ENCODE assay signal across 9 mouse cellular contexts in genomic region chr8:84182833-84183232, GRCm38 (mm10). TPM values are rescaled to one million over a fixed set of nuclear protein-coding genes. Genes with fewer than 3 reads are reported as not detected.
DNase-seq lines count a peak whose midpoint lies in the region; ATAC-seq and TF ChIP-seq lines count a peak whose summit lies in the region.
"Had no signal": no experiment of that assay in that cellular context is flagged by ENCODE, and none has a peak within 500 bp of the region (broad histone marks: within the 10 kb centered on the region; RNA-seq: fewer than 3 reads in every experiment).

No protein-coding gene starts in this region.

- H3K9me3 ChIP-seq in heart, embryonic 12.5 days (replicated peaks) = no peaks in the 10 kb centered on the region
- no peaks in the 10 kb centered on the region for H3K9me3 ChIP-seq in ES-Bruce4 (replicated peaks; ENCODE audit: control insufficient read depth, insufficient read depth, low read length, poor library complexity, severe bottlenecking)
- no peaks in the 10 kb centered on the region for H3K9me3 ChIP-seq in forebrain, embryonic 16.5 days (ENCODE audit: control insufficient read depth, low read length)
- H3K9me3 ChIP-seq in liver, embryonic 16.5 days (replicated peaks; ENCODE audit: control insufficient read depth, low read length) = no peaks in the 10 kb centered on the region

- H3K9ac ChIP-seq in heart, embryonic 12.5 days = peak overlapping the region; percentile 98
- peak overlapping the region; percentile 98 for H3K9ac ChIP-seq in ES-Bruce4 (ENCODE audit: low read depth, poor library complexity, severe bottlenecking)
- H3K9ac ChIP-seq in forebrain, embryonic 16.5 days (replicated peaks; ENCODE audit: low read depth, low read length) = peak overlapping the region; percentile 98
- H3K9ac ChIP-seq in liver, embryonic 16.5 days (ENCODE audit: low read depth, low read length) = no peak overlapping the region; the same call in 1 of the 2 replicates

- H3K27me3 ChIP-seq in heart, embryonic 12.5 days (replicated peaks) = no peaks in the 10 kb centered on the region
- no peaks in the 10 kb centered on the region for H3K27me3 ChIP-seq in ES-Bruce4 (ENCODE audit: control insufficient read depth, insufficient read depth, low read length, poor library complexity, severe bottlenecking)
- no peaks in the 10 kb centered on the region for H3K27me3 ChIP-seq in forebrain, embryonic 16.5 days (replicated peaks; ENCODE audit: control insufficient read depth, insufficient read depth, low read length)
- H3K27me3 ChIP-seq in liver, embryonic 16.5 days (ENCODE audit: control insufficient read depth, insufficient read depth, low read depth, low read length) = peaks cover 21% of the 10 kb centered on the region

- TF ChIP-seq POLR2A in ES-Bruce4 (IDR thresholded peaks at IDR 0.05; ENCODE audit: insufficient read depth, low read length) = no peak

- 64% methylated on average over 4 of the region's 4 CpGs for WGBS in heart, embryonic 12.5 days
- 36% methylated on average over 4 of the region's 4 CpGs for WGBS in forebrain, embryonic 16.5 days
- 48% methylated on average over 4 of the region's 4 CpGs for WGBS in liver, embryonic 16.5 days (ENCODE audit: insufficient replicate concordance)

- peak overlapping the region; percentile 84 for H3K4me3 ChIP-seq in heart, embryonic 12.5 days
- H3K4me3 ChIP-seq in ES-Bruce4 (ENCODE audit: low read depth, low read length) = peak overlapping the region; percentile 75
- H3K4me3 ChIP-seq in forebrain, embryonic 16.5 days (replicated peaks; ENCODE audit: low read length) = peak overlapping the region; percentile 70
- peak overlapping the region; percentile 62 for H3K4me3 ChIP-seq in liver, embryonic 16.5 days (ENCODE audit: low read depth, low read length)

- no peak for TF ChIP-seq EP300 in ES-Bruce4 (IDR thresholded peaks at IDR 0.05; ENCODE audit: insufficient read depth, low read depth, low read length)

- ATAC-seq in heart, embryonic 12.5 days (ENCODE audit: insufficient number of reproducible peaks, low FRiP score) = no peak
- ATAC-seq in forebrain, embryonic 16.5 days = peak; percentile 4; the same call in 1 of the 2 replicates
- ATAC-seq in liver, embryonic 16.5 days (ENCODE audit: low read depth) = no peak

- H3K4me1 ChIP-seq in heart, embryonic 12.5 days (replicated peaks) = peaks cover 64% of the 10 kb centered on the region
- peaks cover 10% of the 10 kb centered on the region for H3K4me1 ChIP-seq in ES-Bruce4 (ENCODE audit: control insufficient read depth, insufficient read depth, low read length)
- H3K4me1 ChIP-seq in forebrain, embryonic 16.5 days (replicated peaks; ENCODE audit: control insufficient read depth, insufficient read depth, low read length) = peaks cover 62% of the 10 kb centered on the region
- peaks cover 21% of the 10 kb centered on the region for H3K4me1 ChIP-seq in liver, embryonic 16.5 days (ENCODE audit: control insufficient read depth, low read depth, low read length)

- H3K36me3 ChIP-seq in heart, embryonic 12.5 days = 0 out of 2 replicates have a peak, but pooled peaks cover 3% of the 10 kb centered on the region
- no peaks in the 10 kb centered on the region for H3K36me3 ChIP-seq in ES-Bruce4 (ENCODE audit: control insufficient read depth, insufficient read depth, low read length, poor library complexity, severe bottlenecking)
- H3K36me3 ChIP-seq in forebrain, embryonic 16.5 days (ENCODE audit: control insufficient read depth, insufficient read depth) = no peaks in the 10 kb centered on the region
- no peaks in the 10 kb centered on the region for H3K36me3 ChIP-seq in liver, embryonic 16.5 days (ENCODE audit: control insufficient read depth, insufficient read depth)

- DNase-seq in heart, adult 11 months = no peak
- no peak for DNase-seq in natural killer cell, adult 2 months (ENCODE audit: low spot score in 2 of 2)
- DNase-seq in cerebellum, adult 11 months = no peak
- DNase-seq in right cerebral cortex, postnatal 14 days = no peak
- DNase-seq: right cerebral cortex, postnatal 25 days had no signal

- TF ChIP-seq CTCF in ES-Bruce4 (IDR thresholded peaks at IDR 0.05; ENCODE audit: low read depth, low read length) = no peak

- peak overlapping the region; percentile 81 for H3K4me2 ChIP-seq in heart, embryonic 12.5 days
- peak overlapping the region; percentile 70 for H3K4me2 ChIP-seq in forebrain, embryonic 16.5 days (ENCODE audit: low read length)
- peak overlapping the region; percentile 85 for H3K4me2 ChIP-seq in liver, embryonic 16.5 days (ENCODE audit: low read depth, low read length)

- peak overlapping the region; percentile 35; the same call in 1 of the 2 replicates for H3K27ac ChIP-seq in heart, embryonic 12.5 days (ENCODE audit: poor library complexity, severe bottlenecking)
- peak overlapping the region; percentile 29 for H3K27ac ChIP-seq in ES-Bruce4 (ENCODE audit: insufficient read depth, low read length)
- H3K27ac ChIP-seq in forebrain, embryonic 16.5 days (ENCODE audit: low read length) = peak overlapping the region; percentile 96
- H3K27ac ChIP-seq in liver, embryonic 16.5 days (ENCODE audit: low read length) = no peak overlapping the region

RNA-seq across cellular contexts. Expression of gene Nanos3, which starts 2.2 kb away (rescaled TPM):
- 1.7 and 3.0 TPM in 2 replicates for polyA plus RNA-seq in heart, embryonic 12.5 days (2016; fragmentation: Nextera tagmentation; extraction: Ambion mirVana)
- 3.0 and 4.3 TPM in 2 replicates for polyA plus RNA-seq in ES-Bruce4 (2011; ENCODE audit: insufficient read depth, insufficient read length, low read depth, missing spikeins)
- polyA plus RNA-seq in forebrain, embryonic 16.5 days (2015; fragmentation: Nextera tagmentation; extraction: Ambion mirVana) = 3.2 and 4.7 TPM in 2 replicates
- not detected in 2 replicates for polyA plus RNA-seq in liver, embryonic 16.5 days (2015; fragmentation: Nextera tagmentation; extraction: Ambion mirVana)

RNA-seq across cellular contexts. Expression of gene 4930432K21Rik, which starts 35.0 kb away (rescaled TPM):
- polyA plus RNA-seq in heart, embryonic 12.5 days (2016; fragmentation: Nextera tagmentation; extraction: Ambion mirVana) = 1.00 and 1.1 TPM in 2 replicates
- 3.8 and 4.7 TPM in 2 replicates for polyA plus RNA-seq in ES-Bruce4 (2011; ENCODE audit: insufficient read depth, insufficient read length, low read depth, missing spikeins)
- 2.6 and 3.5 TPM in 2 replicates for polyA plus RNA-seq in forebrain, embryonic 16.5 days (2015; fragmentation: Nextera tagmentation; extraction: Ambion mirVana)
- polyA plus RNA-seq in liver, embryonic 16.5 days (2015; fragmentation: Nextera tagmentation; extraction: Ambion mirVana) = 0.26 and 0.28 TPM in 2 replicates

RNA-seq across cellular contexts. Expression of gene Cc2d1a, which starts 35.1 kb away (rescaled TPM):
- polyA plus RNA-seq in heart, embryonic 12.5 days (2016; fragmentation: Nextera tagmentation; extraction: Ambion mirVana) = 17.7 and 18.1 TPM in 2 replicates
- polyA plus RNA-seq in ES-Bruce4 (2011; ENCODE audit: insufficient read depth, insufficient read length, low read depth, missing spikeins) = 18.0 and 27.2 TPM in 2 replicates
- polyA plus RNA-seq in forebrain, embryonic 16.5 days (2015; fragmentation: Nextera tagmentation; extraction: Ambion mirVana) = 35.4 and 43.8 TPM in 2 replicates
- 5.3 and 5.8 TPM in 2 replicates for polyA plus RNA-seq in liver, embryonic 16.5 days (2015; fragmentation: Nextera tagmentation; extraction: Ambion mirVana)

RNA-seq across cellular contexts. Expression of gene Zswim4, which starts 54.0 kb away (rescaled TPM):
- polyA plus RNA-seq in heart, embryonic 12.5 days (2016; fragmentation: Nextera tagmentation; extraction: Ambion mirVana) = 12.9 and 13.7 TPM in 2 replicates
- 14.8 and 15.4 TPM in 2 replicates for polyA plus RNA-seq in ES-Bruce4 (2011; ENCODE audit: insufficient read depth, insufficient read length, low read depth, missing spikeins)
- polyA plus RNA-seq in forebrain, embryonic 16.5 days (2015; fragmentation: Nextera tagmentation; extraction: Ambion mirVana) = 40.1 and 41.8 TPM in 2 replicates
- 2.2 and 2.8 TPM in 2 replicates for polyA plus RNA-seq in liver, embryonic 16.5 days (2015; fragmentation: Nextera tagmentation; extraction: Ambion mirVana)

RNA-seq across cellular contexts. Expression of gene Podnl1, which starts 57.0 kb away (rescaled TPM):
- polyA plus RNA-seq in heart, embryonic 12.5 days (2016; fragmentation: Nextera tagmentation; extraction: Ambion mirVana) = 0.14 TPM in 1 of 2 replicates, not detected in the other
- 0.33 TPM in 1 of 2 replicates, not detected in the other for polyA plus RNA-seq in ES-Bruce4 (2011; ENCODE audit: insufficient read depth, insufficient read length, low read depth, missing spikeins)
- polyA plus RNA-seq in forebrain, embryonic 16.5 days (2015; fragmentation: Nextera tagmentation; extraction: Ambion mirVana) = 0.31 and 0.38 TPM in 2 replicates
- polyA plus RNA-seq in liver, embryonic 16.5 days (2015; fragmentation: Nextera tagmentation; extraction: Ambion mirVana) = 0.04 TPM in 1 of 2 replicates, not detected in the other
